Mouse (Mus musculus): Measurements from ENCODE around the gene Lrrc2.

DNA sequence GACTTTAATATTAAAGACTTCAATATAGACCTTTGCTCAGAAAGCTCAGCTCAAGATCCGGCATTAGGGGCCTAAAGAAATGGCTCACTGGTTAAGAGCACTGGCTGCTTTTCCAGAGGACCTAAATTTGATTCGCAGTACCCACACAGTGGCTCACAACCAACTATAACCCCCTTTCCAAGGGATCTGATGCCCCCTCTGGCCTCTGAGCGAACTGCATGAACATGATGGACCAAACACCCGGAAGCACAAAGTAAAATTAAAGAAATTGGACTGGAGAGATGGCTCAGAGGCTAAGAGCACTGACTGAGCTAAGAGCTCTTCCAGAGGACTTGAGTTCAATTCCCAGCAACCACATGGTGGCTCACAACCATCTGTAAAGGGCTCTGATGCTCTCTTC lies 64.3 kb downstream of the Lrrc2 start:
- TF ChIP-seq POLR2A (IDR thresholded peaks at IDR 0.05; ENCODE audit: borderline replicate concordance, low read depth, low read length) = no peak
- no peak for TF ChIP-seq CTCF (IDR thresholded peaks at IDR 0.05; ENCODE audit: low read depth, low read length)
